Mouse (Mus musculus) ES-Bruce4 (cell line): ENCODE data around the gene Gm45837. TPM values are rescaled to one million over a fixed set of nuclear protein-coding genes. Genes with fewer than 3 reads are reported as not detected.
A peak's percentile ranks its signal among the peaks of the same experiment; 100 is the strongest.

ENCODE experiments used
- H3K27ac ChIP-seq: 2 replicates; pipeline ENCODE4 v1.5.1; 2012; ENCODE audit warnings: low read length, inconsistent platforms; ENCODE audit not compliant: insufficient read depth
- H3K27me3 ChIP-seq: 2 replicates; pipeline ENCODE4 v1.6.1; 2012; ENCODE audit warnings: mild to moderate bottlenecking, low read length, inconsistent platforms; ENCODE audit not compliant: control insufficient read depth, poor library complexity, insufficient read depth, severe bottlenecking
- H3K36me3 ChIP-seq: 2 replicates; pipeline ENCODE4 v1.6.1; 2012; ENCODE audit warnings: inconsistent platforms, mild to moderate bottlenecking, low read length, moderate library complexity; ENCODE audit not compliant: control insufficient read depth, poor library complexity, insufficient read depth, severe bottlenecking
- H3K4me1 ChIP-seq: one replicate; pipeline ENCODE4 v1.8.1; 2011; ENCODE audit warnings: low read length; ENCODE audit not compliant: control insufficient read depth, insufficient read depth
- H3K4me3 ChIP-seq: 2 replicates; pipeline ENCODE4 v1.5.1; 2011; ENCODE audit warnings: low read depth, mild to moderate bottlenecking, low read length
- H3K9ac ChIP-seq: 2 replicates; pipeline ENCODE4 v1.6.1; 2012; ENCODE audit warnings: low read depth, mild to moderate bottlenecking, inconsistent platforms; ENCODE audit not compliant: poor library complexity, severe bottlenecking
- H3K9me3 ChIP-seq: replicated peaks from 2 replicates; pipeline ENCODE4 v1.6.1; 2012; ENCODE audit warnings: mild to moderate bottlenecking, low read length, inconsistent platforms; ENCODE audit not compliant: control insufficient read depth, poor library complexity, insufficient read depth, severe bottlenecking
- CTCF ChIP-seq: IDR thresholded peaks from one replicate; pipeline ENCODE4 v1.8.1; 2011; ENCODE audit warnings: low read depth, low read length
- EP300 ChIP-seq: IDR thresholded peaks from 2 replicates; pipeline ENCODE4 v1.6.1; 2011; ENCODE audit warnings: low read depth, low read length; ENCODE audit not compliant: insufficient read depth
- POLR2A ChIP-seq: IDR thresholded peaks from one replicate; pipeline ENCODE4 v1.8.1; 2011; ENCODE audit warnings: low read length; ENCODE audit not compliant: insufficient read depth
- polyA plus RNA-seq: library from polyadenylated mRNA; stranded (reverse); fragments of >200 nt; gene quantifications from 2 replicates; pipeline ENCODE4 v1.2.4, GENCODE M21; 2011; ENCODE audit warnings: low read depth; ENCODE audit not compliant: missing spikeins, insufficient read depth, insufficient read length

The Gm45837 gene
- polyA plus RNA-seq, 1 experiment: not detected

DNA sequence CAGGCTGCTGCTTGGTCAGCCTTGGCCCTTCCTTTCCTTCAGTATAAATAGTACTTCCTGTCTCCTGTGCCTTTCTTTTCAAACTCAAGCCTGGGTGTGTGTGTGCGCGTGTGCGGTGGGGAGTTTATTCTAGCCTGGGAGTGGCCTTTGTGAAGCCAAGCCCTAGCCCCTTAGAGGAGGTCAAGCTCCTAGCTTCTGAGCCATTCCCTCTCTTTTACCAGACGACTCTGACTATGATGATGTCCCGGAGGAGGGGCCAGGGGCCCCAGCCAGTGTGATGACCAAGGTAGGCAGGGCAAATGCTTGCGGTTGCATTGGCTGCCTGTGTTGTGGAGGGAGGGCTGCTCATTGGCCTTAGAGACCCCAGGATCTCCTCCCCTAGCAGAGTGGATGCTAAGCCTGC lies 25.4 kb upstream of the Gm45837 start:
- TF ChIP-seq POLR2A (no peak), EP300 (0 out of 2 replicates have a peak, but pooled peaks have one; percentile 14)
- Histone ChIP-seq H3K9ac (no peak overlapping the region), H3K27me3 (no peaks in the 10 kb centered on the region), H3K4me3 (no peak overlapping the region), H3K9me3 (no peaks in the 10 kb centered on the region), H3K4me1 (peaks cover 4% of the 10 kb centered on the region), H3K27ac (0 out of 2 replicates have a peak overlapping the region, but pooled peaks have one; percentile 22), H3K36me3 (no peaks in the 10 kb centered on the region)

DNA sequence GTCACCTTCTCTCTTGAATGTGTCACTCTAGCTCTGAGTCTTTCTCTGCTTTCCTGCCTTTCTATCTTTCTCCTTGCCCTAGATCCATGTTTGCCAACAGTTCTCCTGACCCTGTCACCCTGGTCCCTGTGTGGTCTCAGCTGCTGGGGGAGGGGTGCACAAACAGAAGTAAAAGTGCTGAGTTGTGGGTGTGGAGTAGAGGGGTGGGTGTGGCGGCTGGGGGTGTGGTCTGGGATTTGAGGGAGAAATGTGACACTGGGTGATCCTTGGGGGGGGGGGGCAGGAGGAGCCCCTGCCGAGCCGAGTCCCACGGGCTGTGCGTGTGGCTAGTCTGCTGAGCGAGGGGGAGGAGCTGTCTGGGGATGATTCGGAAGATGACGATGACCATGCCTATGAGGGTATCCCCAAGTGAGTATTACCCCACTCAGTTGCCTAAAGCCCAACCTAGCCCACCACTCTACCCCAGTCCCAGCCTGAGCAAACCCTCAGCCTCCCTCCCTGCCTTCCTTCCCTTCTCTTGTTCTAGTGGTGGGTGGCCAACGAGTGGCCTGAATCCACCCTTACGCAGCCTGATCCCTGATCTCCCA lies 24.7 kb upstream of the Gm45837 start:
- 0 out of 2 replicates have a peak overlapping the region, but pooled peaks have one; percentile 22 for H3K27ac ChIP-seq
- H3K4me1 ChIP-seq: peaks cover 4% of the 10 kb centered on the region
- H3K9ac ChIP-seq: no peak overlapping the region
- H3K4me3 ChIP-seq: no peak overlapping the region
- H3K27me3 ChIP-seq: no peaks in the 10 kb centered on the region
- no peaks in the 10 kb centered on the region for H3K9me3 ChIP-seq
- TF ChIP-seq CTCF: no peak
- TF ChIP-seq EP300: no peak
- no peak for TF ChIP-seq POLR2A
- no peaks in the 10 kb centered on the region for H3K36me3 ChIP-seq

DNA sequence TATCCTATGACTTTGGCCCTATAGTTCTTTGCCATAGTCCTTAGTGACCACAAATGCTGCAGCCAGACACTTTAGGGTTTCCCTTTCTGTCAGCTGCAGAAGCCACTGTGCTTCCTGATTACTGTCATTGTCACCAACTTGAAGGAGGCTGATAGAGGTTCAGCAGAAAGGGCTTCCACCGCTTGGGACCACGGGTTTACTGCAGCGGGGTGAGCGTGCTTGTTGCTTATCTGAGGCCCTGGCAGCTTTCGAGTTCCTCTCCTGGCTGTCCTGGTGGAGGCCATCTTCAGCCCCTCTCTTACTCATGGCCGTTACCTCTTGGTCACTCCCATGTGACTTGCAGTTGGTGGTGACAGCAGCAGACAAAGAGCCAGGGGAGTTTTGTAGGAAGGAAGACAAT lies 21.4 kb upstream of the Gm45837 start:
- no peaks in the 10 kb centered on the region for H3K36me3 ChIP-seq
- H3K4me3 ChIP-seq: no peak overlapping the region
- no peaks in the 10 kb centered on the region for H3K27me3 ChIP-seq
- no peaks in the 10 kb centered on the region for H3K9me3 ChIP-seq
- H3K27ac ChIP-seq: no peak overlapping the region
- TF ChIP-seq POLR2A (no peak), EP300 (no peak), CTCF (no peak)
- H3K9ac ChIP-seq: no peak overlapping the region
- peaks cover 6% of the 10 kb centered on the region for H3K4me1 ChIP-seq

DNA sequence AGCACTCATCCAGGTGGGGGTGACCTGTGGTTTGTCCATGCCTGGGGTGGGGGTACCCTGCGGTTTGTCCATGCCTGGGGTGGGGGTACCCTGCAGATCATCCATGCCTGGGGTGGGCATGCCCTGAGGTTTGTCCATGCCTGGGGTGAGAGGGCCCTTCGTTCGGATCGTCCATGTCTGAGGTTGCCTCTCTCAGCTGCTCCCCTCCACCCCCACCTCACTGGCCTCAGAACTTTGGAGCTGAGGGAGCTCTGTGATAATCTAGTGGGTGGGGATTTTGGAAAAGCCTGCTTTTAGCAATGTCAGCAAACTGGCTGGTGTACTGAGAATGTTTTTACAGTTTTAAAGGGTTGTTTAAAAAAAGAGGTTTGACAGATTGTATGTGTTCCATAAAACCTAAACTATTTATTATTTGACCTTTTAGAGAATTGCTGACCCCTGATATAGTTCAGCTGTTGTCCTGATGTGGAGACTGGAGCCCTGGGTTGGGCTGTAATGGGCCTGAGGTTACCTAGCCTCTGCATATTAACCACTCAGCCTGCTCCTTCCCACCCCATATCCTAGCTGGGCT lies 18.7 kb upstream of the Gm45837 start:
- peaks cover 2% of the 10 kb centered on the region for H3K4me1 ChIP-seq
- no peak overlapping the region for H3K4me3 ChIP-seq
- no peak overlapping the region for H3K9ac ChIP-seq
- no peaks in the 10 kb centered on the region for H3K27me3 ChIP-seq
- H3K36me3 ChIP-seq: no peaks in the 10 kb centered on the region
- no peak for TF ChIP-seq EP300
- TF ChIP-seq POLR2A: no peak
- TF ChIP-seq CTCF: no peak
- no peak overlapping the region for H3K27ac ChIP-seq
- H3K9me3 ChIP-seq: no peaks in the 10 kb centered on the region

DNA sequence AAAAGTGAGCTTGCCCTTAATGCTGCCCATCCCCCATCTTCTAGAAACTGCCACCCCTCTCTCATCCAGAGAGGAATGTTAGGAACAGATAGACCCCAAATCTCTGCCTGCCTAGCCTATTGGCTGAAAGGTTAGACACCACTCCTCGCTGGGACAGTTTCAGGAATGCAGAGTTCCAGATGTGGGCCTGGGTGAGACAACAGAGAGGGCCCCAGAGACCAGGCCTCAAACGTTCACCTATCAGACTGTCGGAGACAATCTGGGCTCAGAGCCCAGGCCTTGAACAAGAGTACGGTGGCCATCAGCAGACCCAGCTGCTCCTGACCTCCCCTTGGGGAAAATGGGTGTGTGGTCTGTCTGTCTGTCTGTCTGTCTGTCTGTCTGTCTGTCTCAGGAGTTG lies 17.7 kb upstream of the Gm45837 start:
- Histone ChIP-seq H3K9ac (no peak overlapping the region), H3K27ac (peak overlapping the region; percentile 37; the same call in 1 of the 2 replicates), H3K4me1 (peaks cover 2% of the 10 kb centered on the region), H3K27me3 (no peaks in the 10 kb centered on the region), H3K4me3 (no peak overlapping the region), H3K9me3 (no peaks in the 10 kb centered on the region), H3K36me3 (no peaks in the 10 kb centered on the region)
- TF ChIP-seq CTCF (no peak), POLR2A (no peak)

DNA sequence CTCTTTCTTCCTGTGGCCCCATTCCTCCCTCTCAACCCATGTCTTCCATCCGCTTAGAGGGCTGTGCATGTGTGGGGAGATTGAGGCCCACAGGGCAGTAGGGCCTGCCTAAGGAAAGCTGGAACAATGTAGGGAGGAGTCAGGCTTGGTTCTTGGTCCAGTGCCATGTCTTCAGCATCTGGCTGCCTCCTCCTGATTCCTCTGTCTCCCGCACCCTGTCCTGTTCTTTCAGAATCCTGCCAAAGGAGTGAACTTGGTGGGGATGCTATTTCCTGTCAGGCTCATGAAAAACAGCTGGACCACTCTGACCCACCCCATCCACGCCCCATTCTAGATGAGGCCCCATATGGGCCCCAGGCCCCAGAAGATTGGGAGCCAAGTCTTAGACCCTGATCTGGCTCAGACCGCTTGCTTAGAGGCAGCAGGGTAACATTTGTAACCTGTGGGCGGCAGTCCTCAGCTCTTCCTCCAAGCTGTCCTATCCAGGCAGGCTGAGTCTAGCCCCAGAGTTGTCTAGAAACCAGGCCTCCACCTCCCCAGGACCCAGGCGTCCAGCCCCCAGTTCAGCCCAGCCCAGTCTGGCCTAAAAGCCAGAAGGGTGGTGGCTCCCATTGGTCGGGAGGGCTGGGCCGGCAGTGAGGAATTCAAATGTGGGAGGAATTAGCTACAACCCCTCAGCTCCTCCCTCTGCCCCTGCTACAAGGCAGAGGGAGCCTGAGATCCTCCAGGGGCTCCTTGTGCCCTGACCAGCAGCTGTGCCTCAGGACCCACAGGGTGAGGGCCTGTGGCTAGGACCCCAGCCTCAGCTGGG lies 16.8 kb upstream of the Gm45837 start:
- Histone ChIP-seq H3K4me1 (peaks cover 2% of the 10 kb centered on the region), H3K9ac (no peak overlapping the region), H3K9me3 (no peaks in the 10 kb centered on the region), H3K4me3 (no peak overlapping the region), H3K36me3 (no peaks in the 10 kb centered on the region), H3K27ac (peak overlapping the region; percentile 37), H3K27me3 (no peaks in the 10 kb centered on the region)
- TF ChIP-seq CTCF (no peak), EP300 (no peak), POLR2A (no peak)
